Mouse (Mus musculus) cerebellum, adult 2 months (tissue): ENCODE measurements around the gene Prex1. TPM values are rescaled to one million over a fixed set of nuclear protein-coding genes. Genes with fewer than 3 reads are reported as not detected.

ENCODE experiments used
- DNase-seq, 2 experiments: peaks; one replicate each; pipeline ENCODE4 v3.0.0; 2021
- H3K27ac ChIP-seq: fragments of 200-500 bp; 2 replicates; pipeline ENCODE4 v1.5.1; 2012; ENCODE audit warnings: low read length, control low read depth, inconsistent platforms; ENCODE audit not compliant: insufficient read depth
- H3K27me3 ChIP-seq: fragments of 200-500 bp; 2 replicates; pipeline ENCODE4 v1.6.1; 2012; ENCODE audit warnings: inconsistent platforms, mild to moderate bottlenecking, low read length, moderate library complexity; ENCODE audit not compliant: control insufficient read depth, insufficient read depth
- H3K4me1 ChIP-seq: fragments of 200-500 bp; 2 replicates; pipeline ENCODE4 v1.6.1; 2011; ENCODE audit warnings: low read length; ENCODE audit not compliant: control insufficient read depth, insufficient read depth
- H3K4me3 ChIP-seq: fragments of 200-500 bp; replicated peaks from 2 replicates; pipeline ENCODE3; 2011; ENCODE audit warnings: mild to moderate bottlenecking, low read depth, low read length, control low read depth; ENCODE audit not compliant: insufficient read depth
- CTCF ChIP-seq: fragments of 200-500 bp; IDR thresholded peaks from 2 replicates; pipeline ENCODE4 v1.5.1; 2011; ENCODE audit warnings: low read depth, mild to moderate bottlenecking, control low read depth, low read length, moderate library complexity, borderline replicate concordance; ENCODE audit not compliant: insufficient read depth
- POLR2A ChIP-seq: fragments of 200-500 bp; IDR thresholded peaks from 2 replicates; pipeline ENCODE4 v1.6.1; 2011; ENCODE audit warnings: low read length, control low read depth, borderline replicate concordance; ENCODE audit not compliant: insufficient read depth
- WGBS: fragments of 180-500 bp; shearing (Covaris S2); methylation state at CpG from one replicate; pipeline ENCODE4 v1.1.7; 2018; 5-methylcytosine and 5-hydroxymethylcytosine counted together
- polyA plus RNA-seq: library from polyadenylated mRNA; depleted of rRNA; stranded (reverse); fragments of >200 nt; gene quantifications from 2 replicates; pipeline ENCODE4 v1.2.3, GENCODE M21; 2012

Gene Prex1
- polyA plus RNA-seq, 1 experiment, result 70.1 TPM

DNA sequence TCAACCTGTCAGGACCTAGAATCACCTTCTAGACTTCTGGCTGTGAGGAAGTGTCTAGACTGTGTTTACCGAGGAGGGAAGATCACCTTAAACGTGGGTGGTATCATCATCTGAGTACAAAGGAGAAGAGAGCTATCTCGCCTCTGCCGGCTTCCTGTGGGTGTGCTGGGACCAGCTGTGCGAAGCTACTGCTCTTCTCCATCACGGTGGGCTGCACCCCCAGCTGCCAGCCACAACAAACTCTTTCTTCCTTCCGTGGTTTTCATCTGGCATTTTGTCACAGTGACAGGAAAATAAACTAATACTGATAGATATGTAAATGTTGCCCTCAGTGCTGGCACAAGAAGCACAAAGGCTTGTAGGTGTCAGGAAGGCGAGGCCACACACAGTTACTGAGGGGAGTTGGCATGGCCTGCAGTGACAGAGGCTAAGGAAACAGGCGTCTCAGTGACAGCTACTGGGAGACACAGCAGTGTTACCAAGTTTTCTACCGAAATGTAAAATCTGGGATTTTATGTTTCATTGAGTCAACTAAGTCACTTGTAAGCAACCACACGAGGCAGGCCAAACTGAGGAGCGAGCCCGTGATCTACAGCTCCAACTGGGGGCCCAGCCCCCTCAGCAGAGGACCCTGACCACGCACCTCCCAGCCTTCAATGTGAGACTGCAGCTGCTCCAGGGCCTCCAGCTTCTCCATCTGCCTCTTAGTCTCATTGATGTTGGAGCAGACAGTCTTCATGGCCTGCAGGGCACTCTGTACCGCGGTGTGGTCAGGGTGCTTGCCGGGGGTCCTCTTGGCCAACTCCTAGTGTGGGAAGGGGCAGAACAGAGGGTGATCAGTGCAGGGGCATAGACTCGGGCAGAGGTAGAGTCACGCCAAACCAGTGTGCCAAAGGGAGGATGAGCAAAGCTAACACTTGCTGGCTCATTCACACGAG, 92.8 kb downstream of the Prex1 start:
- Histone ChIP-seq H3K27ac (no peak overlapping the region), H3K4me1 (peaks cover 5% of the 10 kb centered on the region; the same call in 1 of the 2 replicates), H3K27me3 (no peaks in the 10 kb centered on the region), H3K4me3 (no peak overlapping the region)
- DNase-seq, result no peak
- 62% methylated on average over 20 of the region's 20 CpGs for WGBS
- TF ChIP-seq CTCF (no peak), POLR2A (no peak)

- no peak for DNase-seq
- Histone ChIP-seq H3K27ac (no peak overlapping the region), H3K27me3 (no peaks in the 10 kb centered on the region), H3K4me1 (peaks cover 5% of the 10 kb centered on the region; the same call in 1 of the 2 replicates), H3K4me3 (no peak overlapping the region)
- 65% methylated on average over 10 of the region's 10 CpGs for WGBS
- TF ChIP-seq POLR2A, result no peak
- TF ChIP-seq CTCF, result no peak
These were observed 93.6 kb downstream of the Prex1 start for GRCm38 (mm10) chr2:166619906-166620490.

DNA sequence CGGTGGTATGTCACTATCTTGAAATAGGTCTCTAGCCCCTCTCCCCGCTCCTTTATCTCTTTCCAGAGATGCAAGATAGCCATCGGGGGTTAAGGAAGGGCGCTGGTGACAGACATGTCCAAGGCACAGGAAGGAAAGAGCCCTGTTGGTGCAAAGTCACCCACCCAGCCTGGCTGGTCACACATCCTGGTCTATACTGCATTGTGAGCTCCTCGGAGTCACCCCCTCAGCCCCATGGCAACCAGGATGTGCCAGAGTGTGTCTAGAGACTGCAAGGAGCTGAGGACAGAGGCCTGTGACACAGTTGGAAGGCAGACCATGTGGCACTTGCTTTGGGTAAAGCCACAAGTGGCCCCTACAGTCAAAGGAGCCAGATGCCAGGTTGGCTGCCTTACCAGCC, 94.4 kb downstream of the Prex1 start:
- H3K4me3 ChIP-seq, result no peak overlapping the region
- 88% methylated on average over 5 of the region's 5 CpGs for whole genome bisulfite sequencing
- H3K27ac ChIP-seq, result no peak overlapping the region
- H3K4me1 ChIP-seq, result peaks cover 5% of the 10 kb centered on the region; the same call in 1 of the 2 replicates
- DNase-seq, result no peak
- TF ChIP-seq CTCF, result no peak
- TF ChIP-seq POLR2A, result no peak
- no peaks in the 10 kb centered on the region for H3K27me3 ChIP-seq

GRCm38 (mm10) chr2:166617706-166618105, 95.9 kb downstream of the Prex1 start:
- Histone ChIP-seq H3K27ac (no peak overlapping the region), H3K27me3 (no peaks in the 10 kb centered on the region), H3K4me3 (no peak overlapping the region), H3K4me1 (peaks cover 3% of the 10 kb centered on the region; the same call in 1 of the 2 replicates)
- no peak for TF ChIP-seq POLR2A
- TF ChIP-seq CTCF, result no peak
- 79% methylated on average over 5 of the region's 5 CpGs for WGBS
- DNase-seq, result no peak

DNA sequence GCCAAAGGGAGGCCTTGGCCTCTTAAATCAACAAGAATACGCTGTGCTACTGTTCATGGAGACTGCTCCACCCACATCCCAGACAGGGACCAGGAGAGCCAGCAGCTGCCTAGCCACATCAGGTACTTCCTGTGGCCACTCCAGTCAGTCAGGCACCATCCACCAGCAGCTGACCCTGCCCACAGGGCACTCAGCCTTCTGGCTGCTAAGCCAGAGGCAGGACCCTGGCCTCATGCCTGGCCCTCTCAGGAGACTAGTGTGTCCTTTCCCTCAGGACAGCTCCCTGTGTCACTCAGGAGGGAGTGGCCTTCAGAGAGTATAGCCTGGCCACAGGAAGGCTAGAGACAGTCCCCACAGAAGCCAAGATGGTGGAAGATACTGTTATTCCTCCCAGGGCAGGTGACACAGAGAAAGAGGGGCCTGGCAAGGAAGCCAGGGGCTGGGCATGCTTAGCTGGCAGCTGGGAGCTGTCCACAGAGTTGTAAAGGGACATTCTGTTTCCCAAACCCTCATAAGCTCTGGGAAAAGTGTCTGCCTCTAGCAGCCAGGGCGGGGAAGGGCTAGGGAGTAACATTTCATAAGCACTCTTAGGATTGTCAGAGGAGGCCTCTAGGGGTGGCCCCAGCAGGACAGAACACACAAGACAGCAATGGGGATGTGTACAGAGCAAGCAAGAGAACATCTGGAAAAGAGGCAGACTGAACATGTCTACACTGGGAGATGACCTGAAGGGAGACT, 98.1 kb downstream of the Prex1 start:
- DNase-seq, result no peak
- WGBS, result 85% methylated on average over 2 of the region's 2 CpGs
- Histone ChIP-seq H3K27ac (no peak overlapping the region), H3K27me3 (no peaks in the 10 kb centered on the region), H3K4me1 (peaks cover 3% of the 10 kb centered on the region; the same call in 1 of the 2 replicates), H3K4me3 (no peak overlapping the region)
- TF ChIP-seq CTCF (no peak), POLR2A (no peak)

DNA sequence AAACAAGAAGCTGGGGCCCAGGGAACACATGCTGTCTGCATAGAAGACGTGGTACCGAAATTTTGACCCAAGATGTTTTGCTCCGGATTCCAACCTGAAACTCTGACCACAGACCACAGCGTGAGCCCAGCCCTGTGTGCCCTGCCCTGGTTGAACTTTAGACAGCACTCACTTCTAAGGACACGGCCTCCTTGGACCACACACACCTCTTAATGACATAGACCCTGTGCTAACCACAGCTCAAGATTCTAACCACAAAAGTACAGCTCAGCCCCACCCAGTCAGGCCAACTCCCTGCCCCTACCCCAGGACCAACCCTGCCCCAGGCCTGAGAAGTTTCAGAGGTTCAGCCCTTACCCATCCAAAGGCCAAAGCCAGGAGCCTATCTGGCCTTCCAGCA, 103.4 kb downstream of the Prex1 start:
- no peak for DNase-seq
- WGBS, result 96% methylated on average over 5 of the region's 5 CpGs

GRCm38 (mm10) chr2:166608509-166608908, 105.1 kb downstream of the Prex1 start:
- Histone ChIP-seq H3K27me3 (no peaks in the 10 kb centered on the region), H3K4me3 (no peak overlapping the region), H3K27ac (no peak overlapping the region), H3K4me1 (no peaks in the 10 kb centered on the region; the same call in 1 of the 2 replicates)
- TF ChIP-seq CTCF, result no peak
- no peak for TF ChIP-seq POLR2A
- WGBS, result 45% methylated on average over 8 of the region's 8 CpGs
- DNase-seq, result no peak

More for the DNA sequence above, 103.4 kb downstream of the Prex1 start:
- Histone ChIP-seq H3K27ac (no peak overlapping the region), H3K4me1 (no peaks in the 10 kb centered on the region; the same call in 1 of the 2 replicates), H3K27me3 (no peaks in the 10 kb centered on the region), H3K4me3 (no peak overlapping the region)
- TF ChIP-seq POLR2A (no peak), CTCF (no peak)
